Mouse (Mus musculus) small intestine, adult 10 weeks (tissue): ENCODE measurements around the gene Traf2. TPM values are rescaled to one million over a fixed set of nuclear protein-coding genes. Genes with fewer than 3 reads are reported as not detected.

Experiments
- polyA plus RNA-seq: library from polyadenylated mRNA; stranded (reverse); fragments of 350-450 nt; fragmentation: Illumina TruSeq; extraction: RNeasy Lipid Tissue Mini Kit (QIAGEN cat#74804); gene quantifications from one replicate; pipeline ENCODE4 v1.2.3, GENCODE M21; 2014; ENCODE audit warnings: low replicate concordance

Gene Traf2
- polyA plus RNA-seq = 0.78 TPM

DNA sequence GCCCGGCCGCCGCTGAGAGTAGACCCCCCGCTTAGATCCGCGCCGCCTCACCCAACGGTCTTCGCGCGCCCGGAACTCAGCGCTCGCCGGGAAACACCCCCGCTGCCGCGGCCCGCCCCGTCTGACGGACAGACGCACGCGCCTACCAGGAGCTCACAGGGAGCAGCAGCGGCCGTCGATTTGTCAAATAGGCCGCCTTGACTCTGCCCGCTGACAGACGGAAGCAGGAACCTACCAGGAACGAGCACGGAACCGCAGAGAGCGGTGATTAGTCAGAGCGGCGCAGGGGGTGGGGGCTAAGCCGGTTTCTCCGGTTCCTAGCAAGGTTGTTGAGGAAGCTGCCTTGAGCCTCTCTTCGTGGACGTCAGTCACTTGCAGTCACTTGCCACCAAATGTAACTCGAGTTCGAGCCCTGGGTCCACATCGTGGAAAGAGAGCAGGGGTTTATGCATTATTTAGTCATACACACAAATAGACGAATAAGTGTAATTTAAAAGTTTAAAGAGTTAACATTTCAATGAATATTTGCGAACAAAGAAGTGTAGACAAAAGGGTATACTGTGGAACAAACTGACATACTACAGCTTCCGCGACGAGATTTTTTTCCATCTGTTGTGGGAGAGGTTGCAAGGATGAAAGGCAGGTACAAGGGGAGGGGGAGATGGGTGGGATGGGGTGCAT lies at the start of gene Traf2:
TSS of gene Traf2 (minus strand) at position 130 of the 681 bp plus-strand sequence.

DNA sequence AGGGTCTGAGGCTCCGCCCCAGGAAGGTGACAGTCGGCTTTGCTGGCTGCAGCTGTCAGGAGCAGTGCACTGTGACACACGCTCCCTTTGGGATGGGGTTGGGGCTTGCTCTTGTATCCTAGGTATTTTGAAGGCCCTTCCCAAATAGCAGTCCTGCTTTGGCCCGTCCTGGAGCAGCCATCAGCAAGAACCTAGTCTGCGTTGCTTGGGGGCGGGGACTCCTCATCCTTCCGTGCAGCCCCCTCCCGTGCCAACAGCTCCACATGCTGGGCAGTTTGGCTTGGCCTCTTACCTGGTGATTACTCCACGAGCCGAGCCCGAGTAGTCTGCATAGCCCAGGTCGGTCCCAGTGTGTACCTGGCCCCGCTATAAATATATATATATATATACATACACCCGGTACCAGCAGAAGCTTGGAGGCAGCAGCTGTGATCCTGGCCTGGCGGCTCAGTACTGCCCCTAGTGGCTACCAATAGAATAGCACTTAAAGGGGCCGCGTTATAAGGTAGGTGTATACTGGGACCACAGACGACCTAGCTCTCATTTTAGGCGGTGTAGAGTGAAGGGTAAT lies 34.6 kb upstream of the Traf2 start, which contains the start of gene Ajm1:
TSS of gene Ajm1 (minus strand) at position 464 of the 571 bp plus-strand sequence.

DNA sequence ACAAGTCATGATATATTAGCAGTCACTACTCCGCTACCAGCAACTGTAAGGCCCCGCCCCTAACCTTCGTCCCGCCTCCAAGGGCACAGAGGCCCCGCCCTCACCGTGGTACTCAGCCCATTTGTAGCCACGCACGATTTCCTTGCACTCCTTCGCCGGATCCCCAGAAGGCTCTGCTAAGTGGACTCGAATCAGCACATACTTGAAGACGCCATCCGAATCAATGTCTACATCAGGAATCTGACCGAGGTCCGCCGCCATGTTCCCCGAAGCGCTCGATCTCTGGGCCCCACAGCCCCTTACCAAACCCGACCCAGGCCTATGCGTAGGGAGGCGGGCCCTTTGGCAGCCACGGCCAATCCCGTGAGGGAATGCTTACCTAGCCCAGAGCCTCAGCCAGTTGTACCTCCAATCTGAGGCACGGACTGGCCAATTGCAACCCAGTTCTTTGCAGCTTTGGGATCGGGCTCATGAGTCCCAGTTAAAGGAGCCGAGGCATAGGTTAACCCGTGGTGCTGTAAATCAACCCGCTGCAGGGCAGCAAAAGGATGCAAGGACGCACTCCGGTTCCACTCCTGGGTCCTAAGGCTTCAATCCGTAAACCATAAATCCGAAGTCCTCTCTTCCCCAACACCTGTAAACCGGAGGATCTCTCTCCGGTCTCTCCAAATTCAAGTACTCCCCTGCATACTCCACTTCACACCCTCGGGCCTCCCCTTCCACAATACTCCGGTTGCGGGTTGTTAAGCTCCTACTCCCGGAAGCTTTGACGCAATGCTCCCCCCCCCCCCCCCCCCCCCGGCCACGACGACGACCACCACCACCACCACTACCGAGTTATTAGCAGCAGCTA lies 28.1 kb upstream of the Traf2 start, which contains the start of the genes Mamdc4 and Phpt1:
TSS of gene Mamdc4 (minus strand) at position 267 of the 853 bp plus-strand sequence.
TSS of gene Phpt1 (minus strand) at position 646 of the 853 bp plus-strand sequence.

DNA sequence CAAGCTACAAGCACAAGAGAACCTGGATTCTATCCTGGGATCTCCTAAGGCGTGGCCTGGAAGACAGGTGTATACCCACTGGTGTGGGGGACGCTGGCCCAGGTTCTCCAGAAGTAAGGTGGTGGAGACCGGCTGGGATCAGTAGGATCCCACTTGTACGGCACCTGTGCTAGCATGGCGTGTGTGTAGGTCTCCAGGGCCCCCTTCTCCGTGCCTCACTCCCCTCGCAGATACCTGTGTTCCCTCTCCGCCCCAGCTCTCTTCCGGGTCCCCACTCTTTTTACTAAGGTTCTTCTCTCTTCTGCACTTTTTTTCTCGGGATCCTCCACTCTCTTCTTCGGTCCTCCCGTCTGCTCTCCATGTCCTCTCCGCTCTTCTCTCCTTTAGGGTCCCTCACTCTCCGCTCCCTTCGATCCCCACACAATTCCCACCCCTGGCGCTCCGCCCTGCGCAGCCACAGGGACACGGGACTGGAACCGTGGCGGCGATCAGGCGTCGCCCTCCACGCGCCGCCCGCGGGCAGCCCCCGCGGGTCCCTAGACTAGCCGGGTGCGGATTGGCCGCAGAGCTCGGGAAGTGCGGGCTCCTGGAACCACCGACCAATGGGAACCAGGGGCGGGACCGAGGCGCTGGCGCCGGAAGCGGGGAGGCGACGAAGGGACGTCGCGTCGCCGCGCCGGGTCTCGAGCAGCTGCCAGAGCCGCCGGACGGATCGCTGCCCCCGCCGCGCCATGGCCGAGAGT lies 10.7 kb upstream of the Traf2 start, which contains the start of gene Edf1:
TSS of gene Edf1 (plus strand) at position 627 of the 743 bp plus-strand sequence.

GRCm38 (mm10) chr2:25501593-25502486 lies 44.9 kb downstream of the Traf2 start, which contains the start of gene C8g:
TSS of gene C8g (minus strand) at chr2:25501719.

GRCm38 (mm10) chr2:25500576-25501405 lies 45.9 kb downstream of the Traf2 start, which contains the start of gene Fbxw5:
TSS of gene Fbxw5 (plus strand) at chr2:25500750.

GRCm38 (mm10) chr2:25493476-25493961 lies 53.2 kb downstream of the Traf2 start, which contains the start of gene Lcn12:
TSS of gene Lcn12 (minus strand) at chr2:25493911.

DNA sequence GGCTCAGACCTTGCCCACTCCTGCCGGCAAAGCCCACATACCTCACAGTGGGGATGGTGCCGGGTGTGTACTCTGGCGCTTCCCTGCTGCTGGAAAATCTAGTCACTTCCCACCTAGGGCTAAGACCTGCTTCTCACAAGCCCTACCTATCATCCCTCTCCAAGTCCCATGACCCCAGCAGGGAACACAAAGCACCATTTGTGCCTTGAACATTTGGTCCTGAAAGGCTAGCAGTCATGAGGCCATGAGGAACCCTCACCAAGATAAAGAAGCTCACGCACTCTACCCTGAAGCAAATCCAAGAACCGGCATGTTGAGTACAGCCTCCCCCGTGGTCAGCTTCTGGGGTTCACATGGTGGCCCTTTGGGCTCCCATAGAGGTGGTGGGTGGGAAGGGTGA lies 76.8 kb downstream of the Traf2 start, which contains the start of gene Ptgds:
TSS of gene Ptgds (minus strand) at position 78 of the 400 bp plus-strand sequence.

Other genes starting within 250 kb of the Traf2 start
- not detected for gene Grin1, start 227.8 kb downstream of the Traf2 start, polyA plus RNA-seq
- gene Man1b1, start 214.6 kb downstream of the Traf2 start, polyA plus RNA-seq = 13.8 TPM
- 2.0 TPM for gene Dpp7, start 190.6 kb downstream of the Traf2 start, polyA plus RNA-seq
- 5.0 TPM for gene Uap1l1, start 181.3 kb downstream of the Traf2 start, polyA plus RNA-seq
- 0.11 TPM for gene Sapcd2, start 174.6 kb downstream of the Traf2 start, polyA plus RNA-seq
- gene Entpd2, start 151.1 kb downstream of the Traf2 start, polyA plus RNA-seq = not detected
- 4.4 TPM for gene Npdc1, start 147.6 kb downstream of the Traf2 start, polyA plus RNA-seq
- gene Fut7, start 123.7 kb downstream of the Traf2 start, polyA plus RNA-seq = not detected
- gene Abca2, start 118.2 kb downstream of the Traf2 start, polyA plus RNA-seq = 0.48 TPM
- gene Clic3, start 90.1 kb downstream of the Traf2 start, polyA plus RNA-seq = not detected
- gene Paxx, start 85.8 kb downstream of the Traf2 start, polyA plus RNA-seq = 5.1 TPM
- gene Ptgds, start 76.9 kb downstream of the Traf2 start, polyA plus RNA-seq = not detected
- gene Lcn12, start 53.0 kb downstream of the Traf2 start, polyA plus RNA-seq = not detected
- not detected for gene Fbxw5, start 46.2 kb downstream of the Traf2 start, polyA plus RNA-seq
- gene C8g, start 45.2 kb downstream of the Traf2 start, polyA plus RNA-seq = not detected
- gene Edf1, start 10.9 kb upstream of the Traf2 start, polyA plus RNA-seq = 1.6 TPM
- gene Mamdc4, start 27.9 kb upstream of the Traf2 start, polyA plus RNA-seq = not detected
- gene Phpt1, start 28.3 kb upstream of the Traf2 start, polyA plus RNA-seq = not detected
- not detected for gene Ajm1, start 34.8 kb upstream of the Traf2 start, polyA plus RNA-seq
- gene Rabl6, start 61.6 kb upstream of the Traf2 start, polyA plus RNA-seq = 29.1 TPM
- not detected for gene Ccdc183, start 70.7 kb upstream of the Traf2 start, polyA plus RNA-seq
- 0.85 TPM for gene Tmem141, start 75.1 kb upstream of the Traf2 start, polyA plus RNA-seq
- gene Fcna, start 81.1 kb upstream of the Traf2 start, polyA plus RNA-seq = not detected
- gene Lcn8, start 106.2 kb upstream of the Traf2 start, polyA plus RNA-seq = not detected
- not detected for gene Lcn5, start 111.0 kb upstream of the Traf2 start, polyA plus RNA-seq
- not detected for gene Lcn6, start 129.8 kb upstream of the Traf2 start, polyA plus RNA-seq
- not detected for gene Lcn10, start 135.8 kb upstream of the Traf2 start, polyA plus RNA-seq
- not detected for gene Obp2a, start 153.1 kb upstream of the Traf2 start, polyA plus RNA-seq
- gene Bmyc, start 159.8 kb upstream of the Traf2 start, polyA plus RNA-seq = 5.2 TPM
- gene Obp2b, start 190.1 kb upstream of the Traf2 start, polyA plus RNA-seq = not detected
- gene Lcn3, start 218.6 kb upstream of the Traf2 start, polyA plus RNA-seq = not detected
- not detected for gene Lcn11, start 230.1 kb upstream of the Traf2 start, polyA plus RNA-seq
- gene Gm13539, start 235.3 kb upstream of the Traf2 start, polyA plus RNA-seq = not detected